Mouse (Mus musculus): Measurements from ENCODE around the gene Dlx5. TPM values are rescaled to one million over a fixed set of nuclear protein-coding genes. Genes with fewer than 3 reads are reported as not detected.

Gene Dlx5
- polyA plus RNA-seq, 1 experiment, result 0.71 TPM

DNA sequence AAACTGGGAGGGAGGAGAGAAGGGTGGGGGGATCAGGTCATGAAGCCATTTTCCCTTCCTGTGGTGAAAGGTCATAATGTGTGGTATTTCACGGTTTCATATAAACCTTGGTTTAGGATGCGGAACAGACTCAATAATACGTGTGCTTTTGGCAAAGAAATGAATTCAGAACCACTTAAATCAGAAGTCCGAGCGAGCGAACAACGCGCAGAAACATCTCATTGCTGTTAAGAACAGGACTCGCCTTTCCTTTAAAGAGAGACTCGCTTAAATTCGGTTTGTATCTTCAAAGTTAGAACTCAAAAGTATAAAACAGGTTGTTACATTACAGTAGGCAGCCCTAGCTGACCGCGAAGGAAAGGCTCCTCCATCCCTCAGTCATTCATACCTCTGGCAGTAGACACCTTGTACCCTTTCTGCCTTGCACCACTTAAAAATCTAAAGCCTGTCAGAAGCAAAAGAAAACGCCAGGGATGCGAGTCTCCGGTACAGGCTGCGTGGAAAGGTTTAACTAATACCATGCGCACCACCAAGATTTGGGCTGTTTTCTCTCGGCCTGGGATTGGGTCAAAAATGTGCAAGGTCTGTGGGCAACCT is 8.3 kb downstream of the Dlx5 start:
- no peak overlapping the region for H3K4me3 ChIP-seq (ENCODE audit: control insufficient read depth, insufficient read depth, low read length)
- DNase-seq, result no peak
- no peaks in the 10 kb centered on the region for H3K4me1 ChIP-seq (replicated peaks; ENCODE audit: control insufficient read depth, insufficient read depth, low read length)
- WGBS, result 8% methylated on average over 19 of the region's 19 CpGs
- H3K27me3 ChIP-seq (ENCODE audit: control insufficient read depth, insufficient read depth, low read length), result peaks cover 8% of the 10 kb centered on the region; the same call in 1 of the 2 replicates
- H3K27ac ChIP-seq (ENCODE audit: control insufficient read depth, insufficient read depth, low read length), result no peak overlapping the region
- no peaks in the 10 kb centered on the region for H3K36me3 ChIP-seq (ENCODE audit: control insufficient read depth, insufficient read depth, low read length)
- TF ChIP-seq POLR2A (IDR thresholded peaks at IDR 0.05; ENCODE audit: control insufficient read depth, extremely low read depth, insufficient read depth, low read length, poor library complexity) (no peak), CTCF (IDR thresholded peaks at IDR 0.05; ENCODE audit: borderline replicate concordance, control insufficient read depth, extremely low read depth, insufficient read depth, low read length, poor library complexity) (no peak)

DNA sequence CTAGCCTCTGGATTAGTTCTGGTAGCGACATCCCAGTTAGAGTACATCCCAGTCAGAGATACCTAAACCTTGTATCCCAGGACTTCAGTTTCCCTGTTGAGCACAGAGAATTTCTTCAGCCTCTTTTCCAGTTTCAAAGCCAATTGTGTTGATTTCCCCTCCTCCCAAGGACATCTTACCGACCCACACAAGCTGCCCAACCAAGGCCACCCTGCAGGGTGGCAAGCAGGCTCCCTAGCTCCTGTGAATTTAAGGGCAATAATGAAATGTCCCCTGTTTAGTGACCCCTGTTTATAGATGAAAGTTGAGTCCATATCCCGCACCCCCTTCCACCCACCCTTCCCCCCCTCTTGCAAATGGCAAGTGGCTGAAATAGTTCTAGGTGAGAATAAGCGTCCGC is 9.0 kb downstream of the Dlx5 start:
- 12% methylated on average over 5 of the region's 5 CpGs for WGBS
- H3K4me1 ChIP-seq (replicated peaks; ENCODE audit: control insufficient read depth, insufficient read depth, low read length), result no peaks in the 10 kb centered on the region
- no peaks in the 10 kb centered on the region for H3K36me3 ChIP-seq (ENCODE audit: control insufficient read depth, insufficient read depth, low read length)
- TF ChIP-seq CTCF (IDR thresholded peaks at IDR 0.05; ENCODE audit: borderline replicate concordance, control insufficient read depth, extremely low read depth, insufficient read depth, low read length, poor library complexity) (no peak), POLR2A (IDR thresholded peaks at IDR 0.05; ENCODE audit: control insufficient read depth, extremely low read depth, insufficient read depth, low read length, poor library complexity) (no peak)
- no peak for DNase-seq
- H3K27ac ChIP-seq (ENCODE audit: control insufficient read depth, insufficient read depth, low read length), result no peak overlapping the region
- peaks cover 8% of the 10 kb centered on the region; the same call in 1 of the 2 replicates for H3K27me3 ChIP-seq (ENCODE audit: control insufficient read depth, insufficient read depth, low read length)
- H3K4me3 ChIP-seq (ENCODE audit: control insufficient read depth, insufficient read depth, low read length), result no peak overlapping the region

DNA sequence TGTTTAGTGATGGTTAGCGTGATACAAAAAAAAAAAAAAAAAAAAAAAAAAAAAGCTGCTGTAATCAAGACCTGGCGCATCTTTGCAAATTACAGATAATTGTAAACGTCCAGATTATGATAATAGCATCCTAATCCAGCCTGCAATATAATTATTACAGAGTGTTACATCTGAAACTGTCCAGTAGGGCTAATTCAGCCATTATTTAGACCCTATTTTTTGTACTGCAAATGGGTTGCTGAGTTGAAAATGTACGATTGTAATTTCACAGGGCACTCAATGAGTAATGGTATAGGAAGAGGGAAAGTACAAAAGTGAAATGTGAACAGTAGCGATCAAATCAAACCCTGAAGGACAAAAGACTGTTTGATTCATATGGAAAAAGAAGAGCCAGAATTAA is 10.2 kb downstream of the Dlx5 start:
- Histone ChIP-seq H3K27ac (ENCODE audit: control insufficient read depth, insufficient read depth, low read length) (no peak overlapping the region), H3K4me3 (ENCODE audit: control insufficient read depth, insufficient read depth, low read length) (no peak overlapping the region), H3K4me1 (replicated peaks; ENCODE audit: control insufficient read depth, insufficient read depth, low read length) (no peaks in the 10 kb centered on the region), H3K27me3 (ENCODE audit: control insufficient read depth, insufficient read depth, low read length) (peaks cover 8% of the 10 kb centered on the region; the same call in 1 of the 2 replicates), H3K36me3 (ENCODE audit: control insufficient read depth, insufficient read depth, low read length) (no peaks in the 10 kb centered on the region)
- WGBS, result 9% methylated on average over 5 of the region's 5 CpGs
- TF ChIP-seq POLR2A (IDR thresholded peaks at IDR 0.05; ENCODE audit: control insufficient read depth, extremely low read depth, insufficient read depth, low read length, poor library complexity) (no peak), CTCF (IDR thresholded peaks at IDR 0.05; ENCODE audit: borderline replicate concordance, control insufficient read depth, extremely low read depth, insufficient read depth, low read length, poor library complexity) (no peak)
- DNase-seq, result no peak

DNA sequence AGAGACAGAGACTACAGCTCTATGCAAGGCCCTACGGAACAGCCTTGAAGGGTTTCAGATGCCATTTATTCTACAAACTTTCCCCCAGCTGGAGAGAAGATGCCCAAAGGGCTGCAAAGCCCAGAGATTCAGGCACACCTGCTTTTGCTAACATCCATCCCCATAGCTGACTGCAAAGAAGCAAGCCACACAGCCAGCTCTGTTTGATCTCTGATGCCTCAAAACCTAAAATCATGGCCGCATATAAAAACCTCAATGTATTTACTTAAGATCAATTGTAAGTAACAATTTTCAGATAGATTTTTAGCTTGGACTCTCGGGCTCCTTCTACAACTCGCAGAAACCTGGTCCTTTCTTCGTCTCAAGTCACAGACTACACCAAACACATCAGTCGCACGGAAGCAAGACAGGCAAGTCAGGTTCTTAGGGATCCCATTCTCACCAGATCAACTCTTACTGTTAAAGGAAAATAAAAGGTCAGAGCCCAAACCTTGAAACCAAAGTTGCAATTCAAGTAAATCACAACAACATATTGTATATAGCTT is 10.9 kb downstream of the Dlx5 start:
- Histone ChIP-seq H3K4me3 (ENCODE audit: control insufficient read depth, insufficient read depth, low read length) (no peak overlapping the region), H3K27ac (ENCODE audit: control insufficient read depth, insufficient read depth, low read length) (no peak overlapping the region), H3K27me3 (ENCODE audit: control insufficient read depth, insufficient read depth, low read length) (peaks cover 6% of the 10 kb centered on the region), H3K4me1 (replicated peaks; ENCODE audit: control insufficient read depth, insufficient read depth, low read length) (no peaks in the 10 kb centered on the region), H3K36me3 (ENCODE audit: control insufficient read depth, insufficient read depth, low read length) (no peaks in the 10 kb centered on the region)
- WGBS, result 6% methylated on average over 7 of the region's 7 CpGs
- TF ChIP-seq POLR2A (IDR thresholded peaks at IDR 0.05; ENCODE audit: control insufficient read depth, extremely low read depth, insufficient read depth, low read length, poor library complexity), result no peak
- no peak for DNase-seq

DNA sequence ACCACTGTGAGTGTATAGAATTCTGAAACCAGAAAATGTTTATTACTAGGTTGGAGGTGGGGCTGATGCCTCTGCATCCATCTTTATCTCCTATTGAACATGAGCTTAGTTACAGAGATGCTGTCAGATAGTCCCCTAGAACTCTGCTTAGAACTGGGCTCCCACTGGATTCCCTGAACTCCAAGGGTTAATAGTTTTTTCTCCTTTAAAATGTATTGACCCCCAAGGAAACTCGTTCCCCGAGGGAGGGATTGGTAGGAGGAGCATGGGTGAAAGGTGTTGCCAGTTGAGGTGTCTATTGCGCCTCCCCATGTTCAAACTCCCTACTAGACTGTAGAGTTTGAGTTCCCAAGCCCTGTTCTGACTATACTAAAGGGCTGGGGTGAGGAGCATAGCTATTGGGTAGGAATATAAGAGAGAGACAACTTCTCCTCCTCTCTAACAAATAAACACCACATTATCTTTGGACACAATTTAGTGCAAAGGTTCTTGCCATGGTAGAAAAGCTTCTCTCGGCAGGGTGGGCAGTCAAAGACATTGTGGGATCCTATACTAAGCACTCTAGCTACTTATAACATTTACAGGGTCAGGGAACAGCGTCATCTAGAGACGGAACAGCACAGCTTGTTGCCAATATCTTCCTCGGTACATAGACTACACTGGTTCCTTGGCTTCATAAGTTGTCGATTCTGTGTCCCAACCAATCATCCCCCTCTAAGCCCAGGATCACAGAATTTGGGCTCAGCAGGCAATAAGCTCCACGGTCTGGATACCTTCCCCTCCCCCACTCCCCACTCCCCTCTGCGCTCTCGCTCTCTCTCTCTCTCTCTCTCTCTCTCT is 11.7 kb downstream of the Dlx5 start:
- WGBS, result 5% methylated on average over 11 of the region's 11 CpGs
- Histone ChIP-seq H3K4me1 (replicated peaks; ENCODE audit: control insufficient read depth, insufficient read depth, low read length) (no peaks in the 10 kb centered on the region), H3K36me3 (ENCODE audit: control insufficient read depth, insufficient read depth, low read length) (no peaks in the 10 kb centered on the region), H3K27ac (ENCODE audit: control insufficient read depth, insufficient read depth, low read length) (no peak overlapping the region), H3K4me3 (ENCODE audit: control insufficient read depth, insufficient read depth, low read length) (no peak overlapping the region), H3K27me3 (ENCODE audit: control insufficient read depth, insufficient read depth, low read length) (peaks cover 7% of the 10 kb centered on the region)
- DNase-seq, result no peak
- TF ChIP-seq POLR2A (IDR thresholded peaks at IDR 0.05; ENCODE audit: control insufficient read depth, extremely low read depth, insufficient read depth, low read length, poor library complexity), result no peak
- TF ChIP-seq CTCF (IDR thresholded peaks at IDR 0.05; ENCODE audit: borderline replicate concordance, control insufficient read depth, extremely low read depth, insufficient read depth, low read length, poor library complexity), result no peak

DNA sequence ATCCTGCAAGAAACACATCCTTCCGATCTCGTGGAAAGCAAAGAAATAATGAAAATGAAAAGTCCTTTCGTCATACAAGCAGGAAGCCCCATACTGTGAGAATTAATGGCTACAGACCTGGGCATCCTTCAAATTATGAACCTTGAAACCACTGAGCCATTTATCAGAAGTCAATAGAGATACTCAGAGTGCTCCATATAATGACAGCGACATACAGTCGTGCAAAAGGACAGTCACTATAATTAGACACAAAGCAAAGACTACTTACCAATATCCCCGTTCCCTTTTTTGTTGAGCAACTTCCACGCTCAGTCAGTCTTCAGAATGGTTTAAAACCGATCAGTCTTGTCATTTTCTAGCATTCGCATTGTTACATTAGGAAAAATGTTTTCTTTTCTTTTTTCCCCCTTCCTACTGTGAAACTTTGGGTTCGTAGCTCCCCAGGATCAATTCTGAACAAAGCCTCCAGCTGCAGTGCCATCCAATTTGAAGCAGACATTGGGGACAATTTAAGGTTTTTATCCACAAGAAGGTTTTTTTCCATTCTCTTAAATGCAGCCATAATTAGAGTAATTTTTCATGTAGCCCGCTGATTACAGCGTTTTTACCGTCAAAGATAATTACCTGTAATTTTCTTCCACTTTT is 12.7 kb downstream of the Dlx5 start:
- H3K27ac ChIP-seq (ENCODE audit: control insufficient read depth, insufficient read depth, low read length), result no peak overlapping the region
- no peaks in the 10 kb centered on the region for H3K4me1 ChIP-seq (replicated peaks; ENCODE audit: control insufficient read depth, insufficient read depth, low read length)
- 11% methylated on average over 13 of the region's 13 CpGs for whole genome bisulfite sequencing
- no peak overlapping the region for H3K4me3 ChIP-seq (ENCODE audit: control insufficient read depth, insufficient read depth, low read length)
- TF ChIP-seq CTCF (IDR thresholded peaks at IDR 0.05; ENCODE audit: borderline replicate concordance, control insufficient read depth, extremely low read depth, insufficient read depth, low read length, poor library complexity) (no peak), POLR2A (IDR thresholded peaks at IDR 0.05; ENCODE audit: control insufficient read depth, extremely low read depth, insufficient read depth, low read length, poor library complexity) (no peak)
- no peak for DNase-seq
- H3K36me3 ChIP-seq (ENCODE audit: control insufficient read depth, insufficient read depth, low read length), result no peaks in the 10 kb centered on the region
- peaks cover 7% of the 10 kb centered on the region for H3K27me3 ChIP-seq (ENCODE audit: control insufficient read depth, insufficient read depth, low read length)

Measured in thymus, adult 2 months (tissue).